Mouse (Mus musculus) lung, adult 18-20 months (tissue): Measurements from ENCODE around the gene Pold1.

Experiments used
- DNase-seq, 2 experiments: peaks; one replicate each; pipeline ENCODE4 v3.0.0; 2022; ENCODE audit warnings: mixed read lengths in 2 of 2

The Pold1 gene

DNA sequence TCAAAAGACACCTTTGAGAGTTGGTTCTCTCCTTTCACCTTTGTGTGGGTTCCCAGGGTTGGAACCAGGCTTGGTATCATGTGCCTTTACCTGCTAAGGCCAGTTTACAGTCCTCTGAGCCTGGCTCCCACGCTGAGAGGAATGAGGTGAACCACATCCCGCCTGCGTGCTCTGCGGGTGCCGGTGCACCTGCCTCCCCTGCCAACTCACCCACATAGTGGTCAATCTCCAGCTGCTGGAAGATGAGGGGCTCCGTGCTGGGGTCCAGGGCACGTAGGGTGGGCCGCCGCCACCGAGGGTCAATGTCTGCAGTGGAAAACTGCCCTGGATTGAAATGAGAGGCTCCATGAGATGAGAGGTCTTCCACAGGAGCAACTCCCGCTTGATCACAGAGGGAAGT lies 6.1 kb downstream of the Pold1 start:
- DNase-seq, result no peak

DNA sequence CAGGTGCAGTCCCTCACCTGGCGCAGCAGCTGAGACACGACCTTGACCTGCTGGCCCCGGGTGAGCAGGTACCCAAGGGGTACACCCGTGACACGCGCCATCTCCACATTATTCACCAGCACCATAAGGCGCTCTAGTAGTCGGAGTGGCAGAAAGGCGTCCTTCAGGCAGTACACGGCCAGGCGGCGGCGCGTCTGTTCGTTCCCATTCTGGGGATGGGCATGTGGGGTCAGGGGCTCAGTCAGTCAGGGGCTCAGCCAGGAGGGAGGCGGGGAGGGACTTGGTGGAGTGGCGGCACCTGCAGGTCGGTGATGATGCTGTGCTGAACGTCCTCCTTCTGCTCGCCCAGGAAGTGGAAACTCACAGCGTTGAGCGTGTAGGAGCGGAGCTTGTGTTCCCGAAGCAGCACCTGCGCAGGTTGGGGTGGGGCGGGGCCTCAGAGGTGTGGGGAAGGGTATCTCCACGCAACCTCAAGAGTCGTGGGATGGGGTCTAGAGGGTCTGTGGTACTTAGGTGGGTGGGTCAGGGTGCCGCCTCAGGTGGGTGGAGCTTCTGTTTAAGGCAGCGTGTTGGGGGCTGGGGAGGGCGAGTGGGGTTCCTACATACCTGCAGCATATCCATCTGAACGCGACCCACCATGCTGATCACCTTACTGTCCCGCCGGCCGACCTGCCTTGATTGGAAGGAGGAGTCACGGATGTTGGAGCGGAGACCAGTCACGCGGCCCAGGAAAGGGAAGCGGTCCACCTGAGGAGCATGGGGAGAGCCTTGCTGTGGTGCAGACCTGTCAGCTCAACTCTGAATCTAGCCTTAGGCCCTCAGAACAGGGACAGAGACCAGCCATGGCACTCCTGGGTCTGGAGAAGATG lies 9.7 kb downstream of the Pold1 start:
- DNase-seq, result no peak

- no peak for DNase-seq
Measured at GRCm38 (mm10) chr7:44537496-44537895, 11.2 kb downstream of the Pold1 start.

GRCm38 (mm10) chr7:44537009-44537408 lies 11.6 kb downstream of the Pold1 start:
- DNase-seq, result no peak

DNA sequence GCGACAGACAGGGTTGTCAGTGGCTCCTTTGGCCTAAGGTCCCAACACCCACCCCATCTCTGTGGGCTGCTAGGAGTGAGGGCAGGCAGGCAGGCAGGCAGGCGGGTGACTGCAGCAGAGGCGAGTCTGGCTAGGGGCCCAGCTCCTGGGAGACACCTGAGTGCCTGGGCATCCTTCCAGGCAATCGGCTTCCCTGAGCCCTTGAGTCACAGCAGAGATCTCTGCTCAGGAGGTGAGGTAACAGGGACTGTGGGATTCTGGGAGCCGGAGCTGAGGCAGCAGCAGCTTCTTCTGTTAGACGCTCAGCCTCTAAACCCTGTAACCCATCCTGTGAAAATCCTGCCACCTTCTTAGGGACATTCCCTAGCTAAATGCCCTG lies 12.1 kb downstream of the Pold1 start:
- DNase-seq, result peak; percentile 76 to 85

- DNase-seq, result no peak
Measured at GRCm38 (mm10) chr7:44535657-44536589, 12.7 kb downstream of the Pold1 start.

DNA sequence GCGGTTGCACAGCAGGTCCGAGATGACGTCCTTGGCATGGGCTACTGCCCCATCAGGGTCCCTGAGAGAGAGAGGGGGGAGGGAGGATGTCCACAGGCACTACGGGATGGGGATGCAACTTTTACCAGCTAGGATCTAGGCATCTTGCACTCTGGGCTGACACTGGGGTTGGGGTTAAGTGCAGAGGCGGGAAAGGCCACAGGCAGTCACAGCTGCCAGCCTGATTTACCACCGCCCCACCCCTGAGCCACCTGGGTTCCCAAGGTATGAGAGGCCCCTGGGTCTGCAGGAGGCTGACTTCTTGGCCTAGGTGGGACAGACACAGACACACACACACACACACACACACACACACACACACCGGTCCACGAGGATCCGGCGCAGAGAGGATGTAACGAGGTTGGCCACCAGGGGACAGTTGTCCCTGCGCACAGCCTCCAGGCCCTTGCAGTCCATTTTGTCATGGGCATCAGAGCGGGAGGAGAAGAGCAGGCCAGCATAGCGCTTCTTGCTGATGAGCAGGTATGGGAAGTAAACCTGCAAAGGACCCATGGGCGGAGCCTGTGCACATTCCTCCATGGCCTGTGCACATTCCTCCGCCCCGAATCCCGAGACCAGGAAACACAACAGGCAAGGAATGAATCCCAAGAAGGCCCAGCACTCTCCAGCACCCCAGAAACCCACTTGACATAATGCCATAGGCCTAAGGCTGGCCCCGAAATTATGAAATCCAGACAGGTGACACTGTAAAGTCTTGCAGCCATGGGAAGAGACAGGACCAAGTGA lies 13.8 kb downstream of the Pold1 start:
- DNase-seq, result no peak

- peak in 1 of 2 experiments; percentile 49 for DNase-seq
Measured at GRCm38 (mm10) chr7:44534242-44534641, 14.4 kb downstream of the Pold1 start.

DNA sequence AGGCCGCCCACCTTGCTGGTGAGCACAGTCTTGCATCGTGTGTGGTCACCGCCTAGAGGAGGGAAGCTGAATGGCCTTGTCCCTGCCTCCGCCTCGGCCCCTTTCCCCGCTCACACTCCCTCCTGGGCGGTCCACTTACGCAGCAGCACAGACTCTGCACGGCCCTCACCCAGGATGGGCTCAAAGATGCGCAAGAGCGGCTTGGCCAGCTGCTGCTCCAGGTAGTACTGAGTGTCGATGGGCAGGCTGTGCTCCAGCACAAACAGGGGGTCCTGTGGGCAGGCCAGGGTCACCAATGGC lies 15.0 kb downstream of the Pold1 start:
- no peak for DNase-seq

DNA sequence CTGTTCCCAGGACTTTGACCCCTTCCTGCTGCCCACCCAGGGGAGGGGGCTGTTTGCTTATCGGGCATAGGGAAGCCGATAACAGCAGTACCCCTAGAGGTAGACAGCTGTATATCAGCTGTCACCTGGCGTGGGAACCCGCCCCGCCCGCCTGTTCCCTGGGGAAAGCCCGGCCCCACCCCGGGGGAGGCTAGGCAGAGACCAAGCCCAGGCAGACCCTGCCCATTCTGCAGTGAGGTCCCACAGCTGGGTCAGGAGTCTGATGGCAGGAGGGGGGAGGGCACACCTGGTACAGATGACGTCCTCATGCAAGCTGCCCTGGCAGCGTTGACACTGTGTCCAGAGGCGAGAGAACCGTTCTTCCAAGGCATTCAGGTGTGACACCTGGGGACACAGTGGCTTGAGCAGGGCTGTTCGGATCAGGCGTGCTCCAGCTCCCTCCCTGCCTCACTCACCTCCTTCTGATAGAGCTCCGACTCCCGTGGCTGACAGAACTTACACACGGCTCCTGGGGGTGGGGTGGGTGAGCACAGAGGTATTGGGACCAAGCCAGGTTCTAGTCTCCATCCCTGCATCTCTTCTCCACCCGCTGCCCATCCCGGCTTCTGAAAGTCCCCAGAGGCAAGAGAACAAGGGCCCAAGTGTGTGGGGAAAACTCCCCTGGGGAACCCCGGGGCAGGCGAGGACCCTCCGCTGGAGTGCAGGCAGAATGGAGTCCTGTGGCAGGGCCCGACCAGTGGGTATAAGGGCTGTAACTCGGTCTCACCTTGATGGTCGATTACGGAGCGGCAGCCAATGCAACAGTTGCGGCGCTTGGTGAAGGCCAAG lies 15.5 kb downstream of the Pold1 start:
- DNase-seq, result no peak

GRCm38 (mm10) chr7:44531946-44532732 lies 16.5 kb downstream of the Pold1 start, which contains the start of gene Spib:
Gene Spib, minus strand, starts transcription at chr7:44532071.
- DNase-seq, result no peak

DNA sequence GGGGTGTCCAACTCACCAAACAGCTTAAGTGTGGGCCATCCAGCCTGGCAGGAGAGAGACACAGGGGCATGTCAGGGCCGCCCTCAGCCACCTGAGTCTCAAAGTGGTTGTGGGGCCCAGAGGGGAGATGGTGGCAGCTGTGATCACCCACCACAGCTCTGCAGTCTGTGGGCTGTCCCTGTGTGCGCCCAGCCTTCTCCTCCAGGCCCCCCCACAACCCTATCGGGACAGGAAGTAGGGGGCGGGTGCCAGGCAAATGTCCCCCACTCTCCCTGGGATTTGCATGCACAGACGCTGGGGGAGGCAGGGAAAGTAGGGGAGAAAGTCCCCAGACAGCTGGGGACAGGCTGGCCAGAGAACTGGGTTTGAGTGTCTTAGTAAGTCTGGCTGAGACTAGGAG lies 17.4 kb downstream of the Pold1 start:
- no peak for DNase-seq

GRCm38 (mm10) chr7:44530507-44530906 lies 18.1 kb downstream of the Pold1 start:
- DNase-seq, result no peak

DNA sequence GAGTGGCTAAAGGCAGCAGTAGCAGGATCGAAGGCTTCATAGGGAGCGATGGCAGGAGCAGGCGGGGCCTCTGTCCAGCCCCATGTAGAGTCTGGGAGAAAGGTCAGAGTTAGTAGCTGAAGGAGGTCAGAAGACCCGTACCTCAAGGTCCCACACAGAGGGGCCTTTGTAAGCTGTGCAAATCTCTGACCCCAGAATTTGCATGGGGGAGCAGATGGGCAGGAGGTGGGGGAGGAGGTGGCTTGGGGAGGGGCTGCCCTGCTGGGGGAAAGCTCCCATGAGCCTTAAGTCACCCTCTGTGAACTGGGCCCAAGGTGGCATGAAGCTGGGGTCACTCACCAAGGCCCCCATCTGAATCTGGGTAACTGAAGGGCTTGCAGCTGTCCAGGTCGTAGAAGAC lies 19.1 kb downstream of the Pold1 start:
- DNase-seq, result no peak

- peak; percentile 88 to 92 for DNase-seq
Measured at GRCm38 (mm10) chr7:44527483-44528398, 20.9 kb downstream of the Pold1 start.

GRCm38 (mm10) chr7:44526414-44527154 lies 22.1 kb downstream of the Pold1 start:
- no peak for DNase-seq

- peak; percentile 90 to 93 for DNase-seq
Measured at GRCm38 (mm10) chr7:44525126-44525832, 23.4 kb downstream of the Pold1 start.

DNA sequence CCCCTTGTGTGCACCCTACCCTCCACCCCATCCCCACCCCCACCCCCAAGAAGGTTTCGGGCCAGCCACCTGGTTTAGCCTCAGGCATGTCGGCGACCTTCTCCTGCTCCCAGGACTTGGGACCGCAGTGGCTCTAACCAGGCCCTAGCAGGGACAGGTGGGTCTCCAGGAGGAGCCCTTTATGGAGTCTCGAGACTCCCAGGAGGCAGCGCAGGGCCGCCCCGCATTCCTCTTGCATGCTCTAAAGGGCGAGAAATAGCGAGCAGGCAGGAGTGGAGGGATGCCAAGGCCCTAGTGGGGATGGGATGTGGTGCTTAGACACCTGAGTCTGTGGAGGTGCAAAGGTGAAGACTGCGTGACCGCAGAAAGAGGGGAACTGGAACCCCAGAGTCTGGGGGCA lies 24.1 kb downstream of the Pold1 start, which contains the start of gene Mybpc2:
Mybpc2 (minus strand) TSS at position 155 of the 400 bp plus-strand sequence.
- DNase-seq, result peak; percentile 43 to 55

DNA sequence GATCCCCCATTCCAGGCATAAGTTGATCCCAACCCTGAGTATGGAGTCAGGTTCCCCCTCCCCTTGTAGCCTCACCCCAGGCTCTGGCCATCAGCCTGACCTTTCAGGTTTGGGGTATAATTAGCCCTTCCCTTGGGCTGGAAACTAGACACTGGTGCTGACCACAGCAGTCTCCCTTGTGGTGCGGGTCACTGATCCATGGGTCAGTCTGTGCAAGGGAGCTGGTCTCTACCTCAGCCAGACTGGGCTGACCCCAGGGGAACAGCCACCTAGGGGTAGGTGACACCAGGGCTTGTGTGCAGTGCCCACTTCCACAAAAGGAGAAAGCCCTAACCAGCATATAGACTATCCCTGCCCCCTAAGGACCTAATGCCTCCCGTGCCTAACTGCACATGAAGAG lies 25.6 kb downstream of the Pold1 start:
- DNase-seq, result no peak
